Mouse (Mus musculus) midbrain, embryonic 12.5 days (tissue): ENCODE results near the gene Vasp. TPM values are rescaled to one million over a fixed set of nuclear protein-coding genes. Genes with fewer than 3 reads are reported as not detected.

Experiments
- ATAC-seq: fragments of 200-750 bp; cut with Nextera tagmentation; 2 replicates; pipeline ENCODE4 v1.8.0; 2017; ENCODE audit warnings: low read depth, moderate TSS enrichment, moderate library complexity; ENCODE audit not compliant: low FRiP score
- H3K27ac ChIP-seq: fragments of 300-500 bp; sonication (generic); replicated peaks from 2 replicates; pipeline ENCODE4 v1.5.1; 2016; ENCODE audit warnings: mild to moderate bottlenecking
- H3K27me3 ChIP-seq: fragments of 300-500 bp; sonication (generic); 2 replicates; pipeline ENCODE4 v1.6.1; 2016; ENCODE audit warnings: mild to moderate bottlenecking
- H3K36me3 ChIP-seq: fragments of 300-500 bp; sonication (generic); 2 replicates; pipeline ENCODE4 v1.6.1; 2016
- H3K4me1 ChIP-seq: fragments of 300-500 bp; sonication (generic); 2 replicates; pipeline ENCODE4 v1.6.1; 2016
- H3K4me2 ChIP-seq: fragments of 300-500 bp; sonication (generic); replicated peaks from 2 replicates; pipeline ENCODE4 v1.6.1; 2016; ENCODE audit warnings: mild to moderate bottlenecking, moderate library complexity
- H3K4me3 ChIP-seq: fragments of 300-500 bp; sonication (generic); 2 replicates; pipeline ENCODE4 v1.5.1; 2016; ENCODE audit warnings: mild to moderate bottlenecking
- H3K9ac ChIP-seq: fragments of 300-500 bp; sonication (generic); replicated peaks from 2 replicates; pipeline ENCODE4 v1.6.1; 2016; ENCODE audit warnings: mild to moderate bottlenecking, moderate library complexity
- H3K9me3 ChIP-seq: fragments of 300-500 bp; sonication (generic); 2 replicates; pipeline ENCODE4 v1.6.1; 2016; ENCODE audit warnings: mild to moderate bottlenecking
- WGBS: fragments of 180-500 bp; shearing (Covaris S2); methylation state at CpG from one replicate; pipeline ENCODE4 v1.1.7; 2016; 5-methylcytosine and 5-hydroxymethylcytosine counted together
- polyA plus RNA-seq: library from polyadenylated mRNA; unstranded; fragments of >200 nt; fragmentation: Nextera tagmentation; extraction: Ambion mirVana; gene quantifications from 2 replicates; pipeline ENCODE4 v1.2.1, GENCODE M21; 2016

Gene Vasp
- polyA plus RNA-seq = 44.9 and 47.1 TPM in 2 replicates

GRCm38 (mm10) chr7:19271238-19272172, at the start of gene Vasp:
Vasp (minus strand) TSS chr7:19271817.
- Histone ChIP-seq H3K9ac (peak within 1 kb of the TSS; percentile 84), H3K36me3 (no peaks in the 10 kb centered on the region), H3K27me3 (no peaks in the 10 kb centered on the region), H3K4me2 (peak within 1 kb of the TSS; percentile 98), H3K4me3 (peak within 1 kb of the TSS; percentile 81), H3K9me3 (no peaks in the 10 kb centered on the region), H3K27ac (peak within 1 kb of the TSS; percentile 70), H3K4me1 (peaks cover 29% of the 10 kb centered on the region)
- ATAC-seq = peak; percentile 63
- WGBS = under 1% methylated on average over 62 of the region's 62 CpGs

GRCm38 (mm10) chr7:19320637-19321036, 49.0 kb upstream of the Vasp start:
- no peak for ATAC-seq
- H3K9me3 ChIP-seq = no peaks in the 10 kb centered on the region
- H3K4me3 ChIP-seq = peak overlapping the region; percentile 48; the same call in 1 of the 2 replicates
- H3K9ac ChIP-seq = no peak overlapping the region; the same call in 1 of the 2 replicates
- H3K36me3 ChIP-seq = no peaks in the 10 kb centered on the region
- H3K4me1 ChIP-seq = peaks cover 19% of the 10 kb centered on the region
- peaks cover 39% of the 10 kb centered on the region for H3K27me3 ChIP-seq
- no peak overlapping the region; the same call in 1 of the 2 replicates for H3K27ac ChIP-seq
- peak overlapping the region; percentile 73 for H3K4me2 ChIP-seq
- WGBS = 43% methylated on average over 7 of the region's 7 CpGs

- Histone ChIP-seq H3K27me3 (peaks cover 43% of the 10 kb centered on the region), H3K9me3 (no peaks in the 10 kb centered on the region), H3K36me3 (no peaks in the 10 kb centered on the region), H3K4me3 (peak overlapping the region; percentile 48), H3K9ac (peak overlapping the region; percentile 51; the same call in 1 of the 2 replicates), H3K27ac (no peak overlapping the region; the same call in 1 of the 2 replicates), H3K4me1 (peaks cover 19% of the 10 kb centered on the region), H3K4me2 (peak overlapping the region; percentile 73)
- under 1% methylated on average over 41 of the region's 41 CpGs for WGBS
- ATAC-seq = peak; percentile 93
These were observed 48.3 kb upstream of the Vasp start for GRCm38 (mm10) chr7:19319906-19320305.

GRCm38 (mm10) chr7:19319458-19319857, 47.8 kb upstream of the Vasp start:
- H3K4me2 ChIP-seq = peak overlapping the region; percentile 73
- H3K27ac ChIP-seq = 0 out of 2 replicates have a peak overlapping the region, but pooled peaks have one; percentile 11
- no peaks in the 10 kb centered on the region for H3K36me3 ChIP-seq
- 19% methylated on average over 9 of the region's 9 CpGs for WGBS
- peaks cover 48% of the 10 kb centered on the region for H3K27me3 ChIP-seq
- peaks cover 19% of the 10 kb centered on the region for H3K4me1 ChIP-seq
- peak; percentile 73 for ATAC-seq
- H3K4me3 ChIP-seq = peak overlapping the region; percentile 48
- H3K9me3 ChIP-seq = no peaks in the 10 kb centered on the region
- peak overlapping the region; percentile 51; the same call in 1 of the 2 replicates for H3K9ac ChIP-seq

- Histone ChIP-seq H3K27ac (no peak overlapping the region), H3K4me3 (no peak overlapping the region), H3K4me2 (no peak overlapping the region), H3K27me3 (peaks cover 55% of the 10 kb centered on the region), H3K9me3 (no peaks in the 10 kb centered on the region), H3K9ac (no peak overlapping the region), H3K4me1 (peaks cover 19% of the 10 kb centered on the region), H3K36me3 (no peaks in the 10 kb centered on the region)
- no peak for ATAC-seq
- whole genome bisulfite sequencing = 77% methylated on average over 7 of the region's 7 CpGs
These were observed 47.1 kb upstream of the Vasp start for GRCm38 (mm10) chr7:19318676-19319075.

- Histone ChIP-seq H3K9ac (no peak overlapping the region), H3K4me3 (no peak overlapping the region), H3K27me3 (peaks cover 55% of the 10 kb centered on the region), H3K9me3 (no peaks in the 10 kb centered on the region), H3K4me1 (peaks cover 19% of the 10 kb centered on the region), H3K4me2 (no peak overlapping the region), H3K27ac (no peak overlapping the region), H3K36me3 (no peaks in the 10 kb centered on the region)
- no peak for ATAC-seq
- WGBS = 71% methylated on average over 2 of the region's 2 CpGs
These were observed 46.6 kb upstream of the Vasp start for GRCm38 (mm10) chr7:19318201-19318600.

- H3K4me1 ChIP-seq = peaks cover 19% of the 10 kb centered on the region
- H3K27me3 ChIP-seq = peaks cover 57% of the 10 kb centered on the region
- H3K9ac ChIP-seq = peak overlapping the region; percentile 39; the same call in 1 of the 2 replicates
- 41% methylated on average over 14 of the region's 14 CpGs for WGBS
- H3K27ac ChIP-seq = no peak overlapping the region
- no peak overlapping the region for H3K4me3 ChIP-seq
- ATAC-seq = no peak
- H3K4me2 ChIP-seq = no peak overlapping the region
- H3K9me3 ChIP-seq = no peaks in the 10 kb centered on the region
- H3K36me3 ChIP-seq = no peaks in the 10 kb centered on the region
These were observed 45.0 kb upstream of the Vasp start for GRCm38 (mm10) chr7:19316451-19317161.

- Histone ChIP-seq H3K36me3 (no peaks in the 10 kb centered on the region), H3K27me3 (peaks cover 62% of the 10 kb centered on the region), H3K4me1 (peaks cover 17% of the 10 kb centered on the region), H3K4me2 (no peak overlapping the region), H3K9me3 (no peaks in the 10 kb centered on the region), H3K27ac (no peak overlapping the region), H3K9ac (no peak overlapping the region), H3K4me3 (no peak overlapping the region)
- no peak for ATAC-seq
- WGBS = 46% methylated on average over 5 of the region's 5 CpGs
These were observed 42.4 kb upstream of the Vasp start for GRCm38 (mm10) chr7:19314033-19314432.

- Histone ChIP-seq H3K36me3 (no peaks in the 10 kb centered on the region), H3K4me2 (no peak overlapping the region)
- WGBS = 44% methylated on average over 4 of the region's 4 CpGs
These were observed 40.4 kb upstream of the Vasp start for GRCm38 (mm10) chr7:19311991-19312390.

GRCm38 (mm10) chr7:19309884-19310641, 38.4 kb upstream of the Vasp start, which contains the start of gene Fosb:
Fosb (minus strand) TSS chr7:19310051.
- Histone ChIP-seq H3K4me2 (peak within 1 kb of the TSS; percentile 86), H3K27me3 (peaks cover 68% of the 10 kb centered on the region), H3K4me3 (peak within 1 kb of the TSS; percentile 66), H3K36me3 (no peaks in the 10 kb centered on the region), H3K9me3 (no peaks in the 10 kb centered on the region), H3K4me1 (peaks cover 28% of the 10 kb centered on the region), H3K27ac (no peak within 1 kb of the TSS), H3K9ac (peak within 1 kb of the TSS; percentile 46; the same call in 1 of the 2 replicates)
- WGBS = under 1% methylated on average over 49 of the region's 49 CpGs
- ATAC-seq = peak; percentile 88

More at GRCm38 (mm10) chr7:19311991-19312390, 40.4 kb upstream of the Vasp start:
- no peak for ATAC-seq
- H3K27me3 ChIP-seq = peaks cover 54% of the 10 kb centered on the region
- no peaks in the 10 kb centered on the region for H3K9me3 ChIP-seq
- H3K4me3 ChIP-seq = no peak overlapping the region
- H3K27ac ChIP-seq = no peak overlapping the region
- H3K9ac ChIP-seq = no peak overlapping the region
- peaks cover 28% of the 10 kb centered on the region for H3K4me1 ChIP-seq

GRCm38 (mm10) chr7:19309278-19309883, 37.8 kb upstream of the Vasp start:
- Histone ChIP-seq H3K9me3 (no peaks in the 10 kb centered on the region), H3K9ac (peak overlapping the region; percentile 46; the same call in 1 of the 2 replicates), H3K4me2 (peak overlapping the region; percentile 86), H3K27ac (no peak overlapping the region), H3K4me3 (peak overlapping the region; percentile 66), H3K36me3 (no peaks in the 10 kb centered on the region), H3K27me3 (peaks cover 68% of the 10 kb centered on the region), H3K4me1 (peaks cover 34% of the 10 kb centered on the region)
- 2% methylated on average over 48 of the region's 48 CpGs for WGBS
- ATAC-seq = no peak
